Comparison of ENCODE assay signal across 8 mouse cellular contexts in the genomic region with DNA sequence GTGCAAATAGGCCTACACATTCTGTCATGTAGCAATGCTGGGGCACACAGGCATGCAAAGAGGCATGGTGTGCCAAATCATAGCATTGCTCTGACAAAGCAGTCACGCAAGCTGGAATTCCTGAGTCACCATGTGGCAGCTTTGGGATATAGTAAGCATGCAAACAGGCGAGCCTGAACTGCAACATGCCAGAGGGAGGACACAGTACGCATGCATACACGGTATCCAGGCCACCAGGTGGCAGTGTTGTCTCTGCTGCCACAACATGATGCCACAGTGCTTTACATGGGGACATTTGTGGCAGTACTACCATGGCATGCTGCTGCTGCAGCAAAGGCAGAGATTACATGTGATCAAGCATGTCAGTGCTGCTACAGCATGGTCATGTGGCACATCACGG. TPM values are rescaled to one million over a fixed set of nuclear protein-coding genes. Genes with fewer than 3 reads are reported as not detected.
DNase-seq lines count a peak whose midpoint lies in the region; ATAC-seq and TF ChIP-seq lines count a peak whose summit lies in the region.

No protein-coding gene starts in this region.

- no peaks in the 10 kb centered on the region for H3K9me3 ChIP-seq in embryonic facial prominence, embryonic 10.5 days
- no peaks in the 10 kb centered on the region for H3K9me3 ChIP-seq in limb, embryonic 14.5 days (ENCODE audit: control insufficient read depth, low read length)

- no peaks in the 10 kb centered on the region for H3K4me1 ChIP-seq in embryonic facial prominence, embryonic 10.5 days
- H3K4me1 ChIP-seq in limb, embryonic 14.5 days (ENCODE audit: control insufficient read depth, insufficient read depth, low read length): no peaks in the 10 kb centered on the region

- H3K27me3 ChIP-seq in embryonic facial prominence, embryonic 10.5 days (replicated peaks; ENCODE audit: low read depth, poor library complexity, severe bottlenecking): no peaks in the 10 kb centered on the region
- H3K27me3 ChIP-seq in limb, embryonic 14.5 days (ENCODE audit: control insufficient read depth, insufficient read depth, low read length): no peaks in the 10 kb centered on the region

- 37% methylated on average over 5 of the region's 5 CpGs for WGBS in embryonic facial prominence, embryonic 10.5 days
- 32% methylated on average over 5 of the region's 5 CpGs for whole genome bisulfite sequencing in limb, embryonic 14.5 days

- H3K4me2 ChIP-seq in limb, embryonic 14.5 days (replicated peaks; ENCODE audit: low read depth, low read length, severe bottlenecking): no peak overlapping the region

- no peak overlapping the region for H3K4me3 ChIP-seq in embryonic facial prominence, embryonic 10.5 days
- H3K4me3 ChIP-seq in limb, embryonic 14.5 days (replicated peaks; ENCODE audit: low read length): no peak overlapping the region

- no peak overlapping the region for H3K27ac ChIP-seq in embryonic facial prominence, embryonic 10.5 days (replicated peaks)
- no peak overlapping the region for H3K27ac ChIP-seq in limb, embryonic 14.5 days (replicated peaks; ENCODE audit: low read depth, low read length)

- peak; percentile 43; the same call in 1 of the 2 replicates for ATAC-seq in limb, embryonic 14.5 days (ENCODE audit: low FRiP score, low read depth)
- peak; percentile 53 for ATAC-seq in monocyte, adult 5-6 weeks (replicated peaks; ENCODE audit: insufficient number of reproducible peaks, low FRiP score, low TSS enrichment, poor library complexity, severe bottlenecking)

- H3K36me3 ChIP-seq in embryonic facial prominence, embryonic 10.5 days (replicated peaks): no peaks in the 10 kb centered on the region
- no peaks in the 10 kb centered on the region for H3K36me3 ChIP-seq in limb, embryonic 14.5 days (ENCODE audit: control insufficient read depth, insufficient read depth, low read length)

- no peak for TF ChIP-seq POLR2A in limb, embryonic 14.5 days (IDR thresholded peaks at IDR 0.05; ENCODE audit: borderline replicate concordance, extremely low read depth, insufficient read depth, insufficient read length)

- peak; percentile 93 for DNase-seq in 3T3-L1 (ENCODE audit: low read depth, low spot score)
- peak; percentile 88 for DNase-seq in adrenal gland, postnatal 10 days
- peak; percentile 82 for DNase-seq in embryonic facial prominence, embryonic 10.5 days (ENCODE audit: low spot score)
- DNase-seq in heart, adult 9 months (ENCODE audit: low spot score in 2 of 2): peak; percentile 47 to 65
- DNase-seq in kidney, adult 9 months: peak; percentile 77
- peak; percentile 86 for DNase-seq in limb, embryonic 14.5 days (ENCODE audit: low spot score)
- DNase-seq in spleen, postnatal 36 days (ENCODE audit: low spot score in 2 of 2): peak; percentile 51 to 55

- no peak overlapping the region for H3K9ac ChIP-seq in limb, embryonic 14.5 days (ENCODE audit: low read depth, low read length, severe bottlenecking)

RNA-seq across cellular contexts. Expression of gene P4ha1, which starts 26.8 kb away (rescaled TPM):
- 10 to 100 TPM; 22.1 to 25.3 TPM for total RNA-seq in adrenal gland, postnatal 10 days (2021)
- 49.3 and 55.7 TPM in 2 replicates for polyA plus RNA-seq in embryonic facial prominence, embryonic 10.5 days (2016; fragmentation: Nextera tagmentation; extraction: Ambion mirVana)
- 89.7 and 95.1 TPM in 2 replicates for polyA plus RNA-seq in limb, embryonic 14.5 days (2012; rRNA removed)
- 108 and 110 TPM in 2 replicates for polyA plus RNA-seq in limb, embryonic 14.5 days (2014; fragmentation: Nextera tagmentation; extraction: Ambion mirVana)
- 55.0 to 101 TPM (median 84.1 TPM) in 3 replicates for total RNA-seq in monocyte, adult 5-6 weeks (2017)
